Mouse (Mus musculus): ENCODE measurements around the gene Dixdc1. TPM values are rescaled to one million over a fixed set of nuclear protein-coding genes. Genes with fewer than 3 reads are reported as not detected.
"Not testable (repeated sequence)": the region's sequence is repeated elsewhere in the genome, so short reads cannot be mapped to it uniquely, and the experiment has no call there.

The Dixdc1 gene
- polyA plus RNA-seq, 1 experiment from 2014 or later: 11.9 TPM

DNA sequence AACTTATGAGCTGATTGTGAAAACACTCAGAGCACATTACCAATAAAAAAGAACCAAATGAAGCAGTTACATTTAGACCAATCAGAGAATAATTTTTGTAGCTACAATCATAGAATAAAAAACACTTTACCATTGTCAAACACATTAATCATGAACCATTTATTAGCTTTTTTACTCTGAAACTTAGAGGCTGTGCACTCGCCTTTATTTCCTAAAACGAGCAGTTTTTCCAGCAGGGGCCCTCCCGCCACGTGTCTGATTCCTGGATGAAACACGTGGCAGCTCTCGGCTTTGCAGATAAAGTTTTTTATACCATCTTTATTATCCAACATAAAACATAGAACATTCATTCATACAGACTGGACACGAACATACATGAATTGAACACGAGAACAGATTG is 108.4 kb downstream of the Dixdc1 start:
- H3K9ac ChIP-seq (ENCODE audit: low read length); H3K4me2 ChIP-seq (ENCODE audit: low read length); H3K9me3 ChIP-seq (ENCODE audit: control insufficient read depth, low read length); H3K4me3 ChIP-seq (ENCODE audit: control insufficient read depth in 1 of 2, insufficient read depth in 1 of 2, low read depth in 1 of 2, low read length in 2 of 2); H3K27ac ChIP-seq (replicated peaks in 1 of 2; ENCODE audit: control insufficient read depth in 1 of 2, insufficient read depth in 1 of 2, low read depth in 2 of 2, low read length in 2 of 2); ATAC-seq (ENCODE audit: insufficient number of reproducible peaks, insufficient read depth, low FRiP score, low read depth); H3K4me1 ChIP-seq (ENCODE audit: control insufficient read depth in 2 of 2, insufficient read depth in 2 of 2, low read length in 2 of 2); H3K27me3 ChIP-seq (ENCODE audit: control insufficient read depth, insufficient read depth, low read length): not testable (repeated sequence)
- WGBS: 83% methylated on average over 6 of the region's 8 CpGs
- H3K36me3 ChIP-seq (ENCODE audit: control insufficient read depth, insufficient read depth, low read length): peaks cover 30% of the 10 kb centered on the region

DNA sequence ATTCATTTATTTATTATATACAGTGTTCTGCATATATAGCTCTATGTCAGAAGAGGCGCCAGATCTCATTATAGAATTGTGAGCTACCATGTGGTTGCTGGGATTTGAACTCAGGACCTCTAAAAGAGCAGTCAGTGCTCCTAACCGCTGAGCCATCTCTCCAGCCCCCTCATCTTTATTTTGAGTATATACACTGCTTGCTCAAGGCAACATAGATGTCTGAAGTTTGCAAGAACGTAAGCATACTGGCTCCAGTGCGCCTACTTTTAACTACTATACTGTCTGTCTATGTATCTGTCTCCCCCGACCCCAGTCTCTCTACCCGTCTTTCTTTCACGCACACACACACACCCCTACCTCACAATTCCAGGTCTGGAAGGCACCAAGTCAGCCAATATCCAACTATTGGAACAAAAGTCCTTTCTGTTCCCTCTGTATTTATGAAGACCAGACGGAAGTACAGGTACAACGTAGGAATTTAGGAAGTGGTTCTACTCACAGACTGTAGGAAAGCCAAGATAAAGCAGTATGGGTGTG is 121.5 kb downstream of the Dixdc1 start:
- Histone ChIP-seq H3K36me3 (ENCODE audit: control insufficient read depth, insufficient read depth, low read length) (peaks cover 26% of the 10 kb centered on the region), H3K4me2 (ENCODE audit: low read length) (peak overlapping the region; percentile 73), H3K27me3 (ENCODE audit: control insufficient read depth, insufficient read depth, low read length) (no peaks in the 10 kb centered on the region), H3K4me1 (ENCODE audit: control insufficient read depth in 2 of 2, insufficient read depth in 2 of 2, low read length in 2 of 2) (peaks cover 2 to 8% of the 10 kb centered on the region in 2 experiments; a peak in 2 of 4 replicates), H3K9ac (ENCODE audit: low read length) (peak overlapping the region; percentile 96; the same call in 1 of the 2 replicates), H3K4me3 (ENCODE audit: control insufficient read depth in 1 of 2, insufficient read depth in 1 of 2, low read depth in 1 of 2, low read length in 2 of 2) (peak overlapping the region in 1 of 2 experiments; percentile 98; a peak in 2 of 4 replicates), H3K27ac (replicated peaks in 1 of 2; ENCODE audit: control insufficient read depth in 1 of 2, insufficient read depth in 1 of 2, low read depth in 2 of 2, low read length in 2 of 2) (no peak overlapping the region), H3K9me3 (ENCODE audit: control insufficient read depth, low read length) (no peaks in the 10 kb centered on the region)
- 57% methylated on average over 9 of the region's 9 CpGs for WGBS
- ATAC-seq (ENCODE audit: insufficient number of reproducible peaks, insufficient read depth, low FRiP score, low read depth): no peak

DNA sequence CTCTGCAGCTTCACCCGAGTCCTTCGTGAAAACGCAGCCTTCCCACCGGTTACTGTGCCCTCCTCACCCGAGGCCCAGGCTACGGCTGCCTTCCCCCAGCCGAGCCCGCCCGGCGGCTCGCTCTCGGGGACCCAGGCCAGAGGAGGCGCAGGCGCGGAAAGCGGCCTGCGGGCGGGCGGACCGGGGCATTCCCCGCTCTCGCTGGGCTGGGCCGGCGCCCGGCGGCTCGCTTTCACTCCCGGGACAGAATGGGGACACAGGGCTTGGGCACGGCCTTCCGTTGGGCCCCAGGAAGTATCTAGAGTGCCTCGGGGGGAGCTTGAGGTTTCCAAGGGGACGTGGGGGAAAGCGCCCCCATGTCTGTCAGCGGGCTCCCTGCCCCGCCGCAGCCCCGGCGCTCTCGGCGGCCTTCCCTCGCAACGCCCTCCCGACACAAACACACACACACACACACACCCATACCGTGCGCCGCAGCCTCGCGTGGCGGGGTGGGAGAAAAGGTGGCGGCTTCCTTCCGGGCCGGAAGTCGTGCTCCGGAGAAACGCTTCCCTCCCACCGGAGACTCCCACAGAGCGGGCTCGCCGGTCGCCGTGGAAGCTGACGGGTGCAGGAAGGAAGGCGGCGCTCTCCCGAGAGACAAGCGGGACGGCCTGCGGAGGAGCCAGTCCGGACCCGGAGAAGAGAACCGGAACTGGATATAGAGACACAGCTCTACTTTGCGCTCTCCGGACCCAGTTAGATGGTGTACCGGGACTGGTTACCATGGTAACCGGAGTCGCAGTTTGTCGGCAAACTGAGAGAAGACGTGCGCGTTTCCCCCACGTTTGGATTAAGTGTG is 122.3 kb downstream of the Dixdc1 start, which contains the start of the genes Pih1d2 and Nkapd1:
Gene Pih1d2 (plus strand): TSS at position 556 of the 838 bp plus-strand sequence.
Gene Nkapd1 (minus strand): TSS at position 699 of the 838 bp plus-strand sequence.
- peak; percentile 89 for ATAC-seq (ENCODE audit: insufficient number of reproducible peaks, insufficient read depth, low FRiP score, low read depth)
- H3K4me2 ChIP-seq (ENCODE audit: low read length): peak within 1 kb of the TSS; percentile 73
- under 1% methylated on average over 74 of the region's 81 CpGs for WGBS
- no peaks in the 10 kb centered on the region for H3K9me3 ChIP-seq (ENCODE audit: control insufficient read depth, low read length)
- peak within 1 kb of the TSS; percentile 93 to 98 for H3K4me3 ChIP-seq (ENCODE audit: control insufficient read depth in 1 of 2, insufficient read depth in 1 of 2, low read depth in 1 of 2, low read length in 2 of 2)
- peaks cover 2 to 8% of the 10 kb centered on the region in 2 experiments; a peak in 2 of 4 replicates for H3K4me1 ChIP-seq (ENCODE audit: control insufficient read depth in 2 of 2, insufficient read depth in 2 of 2, low read length in 2 of 2)
- peaks cover 35% of the 10 kb centered on the region for H3K36me3 ChIP-seq (ENCODE audit: control insufficient read depth, insufficient read depth, low read length)
- peak within 1 kb of the TSS; percentile 91 to 93 for H3K27ac ChIP-seq (replicated peaks in 1 of 2; ENCODE audit: control insufficient read depth in 1 of 2, insufficient read depth in 1 of 2, low read depth in 2 of 2, low read length in 2 of 2)
- H3K9ac ChIP-seq (ENCODE audit: low read length): peak within 1 kb of the TSS; percentile 96
- no peaks in the 10 kb centered on the region for H3K27me3 ChIP-seq (ENCODE audit: control insufficient read depth, insufficient read depth, low read length)

DNA sequence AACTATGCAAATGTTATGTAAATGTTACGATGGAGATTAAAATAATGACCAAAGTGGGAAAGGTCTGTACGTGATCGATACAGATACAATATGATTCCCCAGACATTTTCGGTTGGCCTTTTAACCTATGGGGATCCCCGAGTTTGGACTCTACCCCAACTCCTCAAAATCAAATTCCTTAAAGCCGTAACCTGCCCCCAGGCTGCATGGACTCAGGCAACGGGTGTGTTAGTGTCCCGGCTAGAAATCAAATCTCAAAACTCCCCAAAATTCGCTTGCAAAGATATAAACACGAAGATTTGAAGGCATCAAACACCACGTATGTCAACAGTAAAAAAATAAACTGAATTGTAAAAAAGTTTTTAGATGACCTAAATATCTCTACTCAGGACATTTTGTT is 123.2 kb downstream of the Dixdc1 start:
- H3K27me3 ChIP-seq (ENCODE audit: control insufficient read depth, insufficient read depth, low read length): no peaks in the 10 kb centered on the region
- peak overlapping the region; percentile 91 to 93; a peak in 2 of 4 replicates for H3K27ac ChIP-seq (replicated peaks in 1 of 2; ENCODE audit: control insufficient read depth in 1 of 2, insufficient read depth in 1 of 2, low read depth in 2 of 2, low read length in 2 of 2)
- peak overlapping the region; percentile 96 for H3K9ac ChIP-seq (ENCODE audit: low read length)
- peak overlapping the region; percentile 73 for H3K4me2 ChIP-seq (ENCODE audit: low read length)
- H3K4me3 ChIP-seq (ENCODE audit: control insufficient read depth in 1 of 2, insufficient read depth in 1 of 2, low read depth in 1 of 2, low read length in 2 of 2): peak overlapping the region; percentile 93 to 98
- 37% methylated on average over 11 of the region's 11 CpGs for WGBS
- no peak for ATAC-seq (ENCODE audit: insufficient number of reproducible peaks, insufficient read depth, low FRiP score, low read depth)
- H3K4me1 ChIP-seq (ENCODE audit: control insufficient read depth in 2 of 2, insufficient read depth in 2 of 2, low read length in 2 of 2): peaks cover 2 to 8% of the 10 kb centered on the region in 2 experiments; a peak in 2 of 4 replicates
- H3K9me3 ChIP-seq (ENCODE audit: control insufficient read depth, low read length): no peaks in the 10 kb centered on the region
- peaks cover 41% of the 10 kb centered on the region for H3K36me3 ChIP-seq (ENCODE audit: control insufficient read depth, insufficient read depth, low read length)

Other genes with a start within 250 kb of the Dixdc1 start
- 0.15 and 0.31 TPM in 2 replicates for gene Plet1, start 245.0 kb downstream of the Dixdc1 start, polyA plus RNA-seq (2014; fragmentation: Nextera tagmentation; extraction: Ambion mirVana)
- gene Pts, start 210.8 kb downstream of the Dixdc1 start, polyA plus RNA-seq (2014; fragmentation: Nextera tagmentation; extraction: Ambion mirVana): 88.7 and 98.4 TPM in 2 replicates
- gene Il18, start 184.7 kb downstream of the Dixdc1 start, polyA plus RNA-seq (2014; fragmentation: Nextera tagmentation; extraction: Ambion mirVana): 4.5 and 5.5 TPM in 2 replicates
- gene Bco2, start 184.3 kb downstream of the Dixdc1 start, polyA plus RNA-seq (2014; fragmentation: Nextera tagmentation; extraction: Ambion mirVana): 0.12 TPM in 1 of 2 replicates, not detected in the other
- gene Tex12, start 178.2 kb downstream of the Dixdc1 start, polyA plus RNA-seq (2014; fragmentation: Nextera tagmentation; extraction: Ambion mirVana): 0.31 TPM in 1 of 2 replicates, not detected in the other
- 751 and 787 TPM in 2 replicates for gene Sdhd, start 135.7 kb downstream of the Dixdc1 start, polyA plus RNA-seq (2014; fragmentation: Nextera tagmentation; extraction: Ambion mirVana)
- gene Timm8b, start 135.6 kb downstream of the Dixdc1 start, polyA plus RNA-seq (2014; fragmentation: Nextera tagmentation; extraction: Ambion mirVana): 338 and 373 TPM in 2 replicates
- 1.9 TPM in 2 replicates for gene Pih1d2, start 122.2 kb downstream of the Dixdc1 start, polyA plus RNA-seq (2014; fragmentation: Nextera tagmentation; extraction: Ambion mirVana)
- 15.4 and 18.3 TPM in 2 replicates for gene Nkapd1, start 122.1 kb downstream of the Dixdc1 start, polyA plus RNA-seq (2014; fragmentation: Nextera tagmentation; extraction: Ambion mirVana)
- gene Dlat, start 79.7 kb downstream of the Dixdc1 start, polyA plus RNA-seq (2014; fragmentation: Nextera tagmentation; extraction: Ambion mirVana): 161 TPM in 2 replicates
- gene 2310030G06Rik, start 7.0 kb upstream of the Dixdc1 start, polyA plus RNA-seq (2014; fragmentation: Nextera tagmentation; extraction: Ambion mirVana): 10.3 and 11.4 TPM in 2 replicates
- 1,286 and 1,345 TPM in 2 replicates for gene Cryab, start 11.8 kb upstream of the Dixdc1 start, polyA plus RNA-seq (2014; fragmentation: Nextera tagmentation; extraction: Ambion mirVana)
- 312 and 322 TPM in 2 replicates for gene Hspb2, start 12.8 kb upstream of the Dixdc1 start, polyA plus RNA-seq (2014; fragmentation: Nextera tagmentation; extraction: Ambion mirVana)
- gene Fdxacb1, start 28.7 kb upstream of the Dixdc1 start, polyA plus RNA-seq (2014; fragmentation: Nextera tagmentation; extraction: Ambion mirVana): 9.0 and 9.1 TPM in 2 replicates
- 28.5 and 31.5 TPM in 2 replicates for gene Alg9, start 35.5 kb upstream of the Dixdc1 start, polyA plus RNA-seq (2014; fragmentation: Nextera tagmentation; extraction: Ambion mirVana)
- gene 1110032A03Rik, start 36.0 kb upstream of the Dixdc1 start, polyA plus RNA-seq (2014; fragmentation: Nextera tagmentation; extraction: Ambion mirVana): 27.5 and 33.4 TPM in 2 replicates
- 38.8 and 39.4 TPM in 2 replicates for gene Ppp2r1b, start 105.8 kb upstream of the Dixdc1 start, polyA plus RNA-seq (2014; fragmentation: Nextera tagmentation; extraction: Ambion mirVana)

Data from heart, embryonic 14.5 days (tissue).